Mouse (Mus musculus) bone marrow macrophage, adult 2 months (primary cell): ENCODE measurements at regions not wholly inside any gene's neighbourhood (a gene's known extent, or its start where the extent isn't known, plus 50 kb on each side); places are given as distances from the start of the nearest gene placed in this dataset.

Experiments used
- CTCF ChIP-seq: IDR thresholded peaks from 2 replicates; pipeline ENCODE4 v1.5.1; 2012; ENCODE audit warnings: low read depth, mild to moderate bottlenecking, low read length, moderate library complexity
- POLR2A ChIP-seq: IDR thresholded peaks from 2 replicates; pipeline ENCODE4 v1.6.1; 2012; ENCODE audit warnings: mild to moderate bottlenecking, low read depth, low read length, borderline replicate concordance

DNA sequence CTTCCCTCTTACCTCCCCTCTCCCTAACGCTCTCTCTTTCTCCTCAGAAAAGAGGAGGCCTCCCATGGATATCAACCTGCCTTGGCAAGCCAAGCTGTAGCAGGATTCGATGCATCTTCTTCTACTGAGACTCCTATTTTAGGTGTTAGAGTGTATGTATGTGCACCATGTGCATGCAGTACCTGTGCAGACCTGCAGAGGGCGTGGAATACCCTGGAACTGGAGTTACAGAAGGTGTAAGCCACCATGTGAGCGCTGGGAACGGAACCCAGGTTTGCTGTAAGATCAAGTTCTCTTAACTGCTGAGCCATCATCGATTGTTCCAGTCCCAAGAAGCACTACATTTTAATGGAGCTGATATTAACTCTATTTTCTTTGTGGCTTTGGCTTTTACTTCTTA, 146.8 kb downstream of the Tmx1 start:
- TF ChIP-seq CTCF (no peak), POLR2A (no peak)
